Mouse (Mus musculus) liver, adult 2 months (tissue): Measurements from ENCODE around the gene Psmd6. TPM values are rescaled to one million over a fixed set of nuclear protein-coding genes. Genes with fewer than 3 reads are reported as not detected.

ENCODE experiments used
- DNase-seq: peaks from one replicate; pipeline ENCODE4 v3.0.0-alpha.2; 2011; ENCODE audit warnings: low read depth, low spot score; ENCODE audit errors: extremely low read depth
- H3K27ac ChIP-seq: fragments of 200-500 bp; replicated peaks from 2 replicates; pipeline ENCODE4 v1.5.1; 2012; ENCODE audit warnings: low read depth, mild to moderate bottlenecking, control low read depth, inconsistent platforms, low read length; ENCODE audit not compliant: insufficient read depth
- H3K27me3 ChIP-seq: fragments of 200-500 bp; 2 replicates; pipeline ENCODE4 v1.6.1; 2012; ENCODE audit warnings: mild to moderate bottlenecking, moderate library complexity, low read length, inconsistent platforms; ENCODE audit not compliant: control insufficient read depth, insufficient read depth
- H3K36me3 ChIP-seq: fragments of 200-500 bp; 2 replicates; pipeline ENCODE4 v1.6.1; 2012; ENCODE audit warnings: low read length, inconsistent platforms; ENCODE audit not compliant: control insufficient read depth, insufficient read depth
- H3K4me1 ChIP-seq: fragments of 200-500 bp; 2 replicates; pipeline ENCODE4 v1.6.1; 2011; ENCODE audit warnings: low read length; ENCODE audit not compliant: control insufficient read depth, insufficient read depth
- H3K4me3 ChIP-seq: fragments of 200-500 bp; 2 replicates; pipeline ENCODE4 v1.5.1; 2011; ENCODE audit warnings: low read depth, mild to moderate bottlenecking, control low read depth, low read length, moderate library complexity; ENCODE audit not compliant: insufficient read depth
- H3K79me2 ChIP-seq: fragments of 200-500 bp; 2 replicates; pipeline ENCODE4 v1.6.1; 2012; ENCODE audit warnings: inconsistent platforms, mild to moderate bottlenecking, low read length, moderate library complexity; ENCODE audit not compliant: control insufficient read depth, insufficient read depth
- H3K9ac ChIP-seq: fragments of 200-500 bp; 2 replicates; pipeline ENCODE4 v1.6.1; 2012; ENCODE audit warnings: low read depth, mild to moderate bottlenecking, control low read depth, inconsistent platforms, low read length
- CTCF ChIP-seq: fragments of 200-500 bp; IDR thresholded peaks from 2 replicates; pipeline ENCODE4 v1.5.1; 2011; ENCODE audit warnings: low read depth, low read length, control low read depth
- POLR2A ChIP-seq: fragments of 200-500 bp; IDR thresholded peaks from 2 replicates; pipeline ENCODE4 v1.6.1; 2011; ENCODE audit warnings: low read length, control low read depth; ENCODE audit not compliant: insufficient read depth; ENCODE audit errors: extremely low read depth
- WGBS: fragments of 180-500 bp; shearing (Covaris S2); methylation state at CpG from one replicate; pipeline ENCODE4 v1.1.7; 2018; 5-methylcytosine and 5-hydroxymethylcytosine counted together
- polyA plus RNA-seq: library from polyadenylated mRNA; depleted of rRNA; stranded (reverse); fragments of >200 nt; gene quantifications from 2 replicates; pipeline ENCODE4 v1.2.3, GENCODE M21; 2012
- total RNA-seq: library from RNA; depleted of rRNA; stranded (reverse); fragments of >200 nt; gene quantifications from 2 replicates; pipeline ENCODE4 v1.2.3, GENCODE M21; 2014

Gene Psmd6
- total and polyA plus RNA-seq, 2 experiments = 36.6 to 120 TPM

DNA sequence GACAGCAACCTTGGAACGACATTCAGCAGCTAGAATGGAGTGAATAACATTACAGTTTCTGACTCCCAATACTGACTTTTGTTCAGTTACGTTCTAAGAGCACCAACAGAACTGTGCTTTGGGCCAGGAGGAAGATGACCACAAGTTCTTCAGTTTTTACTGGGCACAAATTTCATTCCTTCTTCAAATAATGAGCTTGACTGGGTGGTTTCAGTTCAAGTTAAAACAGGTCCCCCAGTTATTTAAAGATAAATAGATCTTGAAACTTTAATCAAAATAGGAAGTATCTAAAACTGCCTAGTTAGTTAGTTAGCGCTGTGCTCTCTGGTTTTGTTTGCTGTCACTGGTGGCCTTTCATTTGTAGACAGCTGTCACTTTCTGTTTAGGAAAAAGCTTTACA lies 52.2 kb downstream of the Psmd6 start:
- 12% methylated on average over 3 of the region's 3 CpGs for WGBS
- H3K4me3 ChIP-seq = peak overlapping the region; percentile 20; the same call in 1 of the 2 replicates

DNA sequence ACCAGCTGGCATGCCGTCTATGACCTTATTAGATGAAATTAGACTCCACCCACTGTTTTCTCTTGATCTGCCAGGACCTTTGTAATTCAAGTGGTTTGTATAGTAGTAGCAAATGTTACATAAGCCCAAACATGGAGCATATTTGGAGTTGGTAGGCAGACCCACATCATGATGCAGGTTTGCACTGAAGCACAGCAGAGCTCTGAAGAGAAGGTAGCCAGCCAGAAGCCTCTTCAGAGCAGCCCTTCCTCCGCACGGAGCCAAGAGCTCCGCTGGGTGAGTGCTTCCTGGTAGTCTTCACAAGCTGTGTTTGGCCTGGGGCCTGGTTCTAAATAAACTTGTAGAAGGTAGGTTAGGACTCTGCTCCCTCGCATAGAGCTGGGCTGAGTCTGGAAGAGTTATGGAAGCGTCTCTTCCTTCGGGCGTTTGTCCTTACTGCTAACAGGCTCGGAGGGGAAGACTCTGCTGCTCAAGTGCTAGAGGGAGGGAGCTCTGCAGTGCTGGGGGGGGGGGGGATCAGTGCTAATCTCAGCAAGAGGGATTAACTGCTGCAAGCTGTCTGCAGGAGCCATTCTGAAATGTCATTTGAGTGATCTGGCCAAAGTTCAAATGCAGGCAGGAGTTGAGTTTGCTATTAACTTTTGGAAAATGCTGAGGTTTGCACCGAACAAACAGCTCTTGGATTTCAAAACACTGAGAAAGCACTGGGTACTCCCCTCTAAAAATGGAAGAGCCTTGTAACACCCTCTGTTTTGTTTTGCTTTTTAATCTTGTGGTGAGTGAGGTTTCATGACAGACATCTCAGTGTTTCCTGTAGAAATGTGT lies 52.9 kb downstream of the Psmd6 start:
- TF ChIP-seq CTCF (no peak), POLR2A (no peak)
- 8% methylated on average over 10 of the region's 10 CpGs for WGBS
- Histone ChIP-seq H3K4me3 (peak overlapping the region; percentile 37), H3K36me3 (no peaks in the 10 kb centered on the region; the same call in 1 of the 2 replicates), H3K27me3 (no peaks in the 10 kb centered on the region), H3K79me2 (peaks cover 10% of the 10 kb centered on the region; the same call in 1 of the 2 replicates), H3K4me1 (peaks cover 47% of the 10 kb centered on the region), H3K27ac (peak overlapping the region; percentile 100), H3K9ac (peak overlapping the region; percentile 59)
- peak; percentile 97 for DNase-seq

More for the DNA sequence above, 52.2 kb downstream of the Psmd6 start:
- Histone ChIP-seq H3K9ac (peak overlapping the region; percentile 78), H3K4me1 (peaks cover 47% of the 10 kb centered on the region), H3K36me3 (no peaks in the 10 kb centered on the region; the same call in 1 of the 2 replicates), H3K27ac (peak overlapping the region; percentile 100), H3K79me2 (peaks cover 13% of the 10 kb centered on the region; the same call in 1 of the 2 replicates), H3K27me3 (no peaks in the 10 kb centered on the region)
- TF ChIP-seq POLR2A = no peak
- TF ChIP-seq CTCF = no peak
- no peak for DNase-seq

DNA sequence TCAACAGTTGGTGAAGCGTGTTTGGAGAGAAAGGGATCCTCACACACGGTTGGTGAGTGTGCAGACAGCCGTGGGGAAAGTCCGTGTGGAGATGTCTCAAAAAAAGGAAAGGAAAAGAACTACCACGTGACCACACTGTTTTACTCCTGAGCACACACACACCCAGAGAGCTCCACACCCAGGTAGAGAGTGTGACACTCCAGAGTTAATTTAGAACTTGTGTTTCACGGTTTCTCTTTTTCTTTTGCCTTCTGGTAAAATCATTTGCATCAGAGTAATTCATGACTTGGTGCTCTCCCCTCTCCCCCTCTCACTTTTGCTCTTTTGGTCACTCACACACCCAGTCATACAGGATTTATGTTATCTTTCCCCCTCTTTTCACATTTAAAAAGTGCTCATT lies 54.5 kb downstream of the Psmd6 start:
- Histone ChIP-seq H3K9ac (no peak overlapping the region), H3K4me1 (peaks cover 43% of the 10 kb centered on the region), H3K27me3 (no peaks in the 10 kb centered on the region), H3K36me3 (no peaks in the 10 kb centered on the region; the same call in 1 of the 2 replicates), H3K79me2 (peaks cover 5% of the 10 kb centered on the region; the same call in 1 of the 2 replicates), H3K4me3 (no peak overlapping the region), H3K27ac (peak overlapping the region; percentile 10)
- peak; percentile 37 for DNase-seq
- no peak for TF ChIP-seq CTCF
- TF ChIP-seq POLR2A = no peak
- 46% methylated on average over 6 of the region's 6 CpGs for WGBS

DNA sequence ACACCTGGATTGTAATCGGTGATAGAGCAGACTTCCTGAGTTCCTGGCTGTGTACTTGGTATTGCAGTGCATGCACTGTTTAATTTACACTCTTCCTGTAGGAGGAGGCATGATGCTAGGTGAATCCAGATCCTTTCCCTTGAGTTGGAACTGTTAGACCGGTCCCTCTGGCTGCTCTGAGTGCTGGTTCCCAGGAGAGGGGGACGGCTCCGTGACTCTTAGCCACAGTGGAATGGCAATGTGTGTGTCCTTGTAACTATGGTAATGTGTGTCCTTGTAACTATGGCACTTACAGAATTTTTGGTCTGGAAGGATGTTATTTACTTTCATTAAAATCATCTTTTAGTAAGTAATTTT lies 55.7 kb downstream of the Psmd6 start:
- TF ChIP-seq POLR2A = no peak
- TF ChIP-seq CTCF = no peak
- no peaks in the 10 kb centered on the region for H3K36me3 ChIP-seq
- 31% methylated on average over 4 of the region's 4 CpGs for WGBS
- no peak overlapping the region for H3K4me3 ChIP-seq
- peak overlapping the region; percentile 48; the same call in 1 of the 2 replicates for H3K9ac ChIP-seq
- DNase-seq = no peak
- peaks cover 32% of the 10 kb centered on the region for H3K4me1 ChIP-seq
- H3K27me3 ChIP-seq = no peaks in the 10 kb centered on the region
- peaks cover 5% of the 10 kb centered on the region; the same call in 1 of the 2 replicates for H3K79me2 ChIP-seq
- H3K27ac ChIP-seq = peak overlapping the region; percentile 37

DNA sequence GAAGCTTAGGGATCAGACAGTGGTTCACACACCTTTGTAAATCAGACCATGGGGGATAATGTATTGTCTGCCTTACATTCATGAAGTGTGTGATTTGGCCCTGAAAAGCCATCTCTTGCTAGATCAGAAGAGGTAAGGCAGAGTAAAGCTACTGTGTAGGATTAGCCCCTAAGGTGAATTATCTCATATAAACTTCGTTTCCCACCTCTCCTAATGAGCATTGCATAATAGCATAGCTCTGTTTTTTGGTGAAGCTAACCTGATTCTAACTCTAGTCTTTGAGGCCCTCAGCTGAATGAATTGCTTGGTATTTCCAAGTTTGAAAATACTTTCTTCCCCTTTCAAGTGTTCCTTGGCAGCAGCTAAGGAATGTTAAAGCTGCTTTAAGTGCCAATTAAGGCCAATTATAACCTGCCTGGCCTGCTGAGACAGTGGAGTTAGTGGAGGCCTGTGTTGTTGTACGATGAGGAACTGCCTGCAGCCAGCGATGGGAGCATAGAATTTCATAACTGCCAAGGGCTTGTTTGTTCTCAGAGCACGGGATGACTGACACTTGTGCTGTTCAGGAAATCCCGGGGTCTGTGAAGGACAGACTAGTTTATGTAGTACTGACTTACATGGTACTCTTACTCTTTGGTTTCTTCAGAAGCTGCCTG lies 56.2 kb downstream of the Psmd6 start:
- no peak overlapping the region for H3K4me3 ChIP-seq
- peak; percentile 63 for DNase-seq
- 18% methylated on average over 5 of the region's 5 CpGs for WGBS
- peak overlapping the region; percentile 4; the same call in 1 of the 2 replicates for H3K27ac ChIP-seq
- H3K36me3 ChIP-seq = no peaks in the 10 kb centered on the region
- H3K4me1 ChIP-seq = peaks cover 27% of the 10 kb centered on the region
- H3K27me3 ChIP-seq = no peaks in the 10 kb centered on the region
- H3K79me2 ChIP-seq = peaks cover 8% of the 10 kb centered on the region; the same call in 1 of the 2 replicates
- TF ChIP-seq POLR2A = no peak
- no peak for TF ChIP-seq CTCF
- peak overlapping the region; percentile 48; the same call in 1 of the 2 replicates for H3K9ac ChIP-seq
